Mouse (Mus musculus) heart, embryonic 14.5 days (tissue): ENCODE results near the gene Zfyve28. TPM values are rescaled to one million over a fixed set of nuclear protein-coding genes. Genes with fewer than 3 reads are reported as not detected.

Experiments
- ATAC-seq: fragments of 200-750 bp; cut with Nextera tagmentation; 2 replicates; pipeline ENCODE4 v1.8.0; 2017; ENCODE audit warnings: low read depth, moderate TSS enrichment; ENCODE audit not compliant: insufficient number of reproducible peaks, insufficient read depth, low FRiP score
- H3K27ac ChIP-seq, 2 experiments: fragments of 200-500 bp in 1 of 2; fragments of 300-500 bp in 1 of 2; sonication (generic) in 1 of 2; replicated peaks in 1 of 2; 2 replicates each; pipeline ENCODE4 v1.5.1; 2012 to 2014; ENCODE audit warnings: low read depth in 2 of 2, low read length in 2 of 2, control low read depth in 1 of 2, mild to moderate bottlenecking in 1 of 2, mixed read lengths in 1 of 2; ENCODE audit not compliant: control insufficient read depth in 1 of 2, insufficient read depth in 1 of 2
- H3K27me3 ChIP-seq: fragments of 300-500 bp; sonication (generic); 2 replicates; pipeline ENCODE4 v1.6.1; 2014; ENCODE audit warnings: mild to moderate bottlenecking, low read length, control low read depth; ENCODE audit not compliant: control insufficient read depth, insufficient read depth
- H3K36me3 ChIP-seq: fragments of 300-500 bp; sonication (generic); 2 replicates; pipeline ENCODE4 v1.6.1; 2014; ENCODE audit warnings: mild to moderate bottlenecking, control low read depth, low read length, mixed read lengths; ENCODE audit not compliant: control insufficient read depth, insufficient read depth
- H3K4me1 ChIP-seq, 2 experiments: fragments of 200-500 bp in 1 of 2; fragments of 300-500 bp in 1 of 2; sonication (generic) in 1 of 2; 2 replicates each; pipeline ENCODE4 v1.6.1; 2012 to 2014; ENCODE audit warnings: low read length in 2 of 2, control low read depth in 1 of 2, mixed read lengths in 1 of 2; ENCODE audit not compliant: control insufficient read depth in 2 of 2, insufficient read depth in 2 of 2
- H3K4me2 ChIP-seq: fragments of 300-500 bp; sonication (generic); 2 replicates; pipeline ENCODE4 v1.6.1; 2014; ENCODE audit warnings: mild to moderate bottlenecking, low read length
- H3K4me3 ChIP-seq, 2 experiments: fragments of 200-500 bp in 1 of 2; fragments of 300-500 bp in 1 of 2; sonication (generic) in 1 of 2; 2 replicates each; pipeline ENCODE4 v1.5.1; 2012 to 2014; ENCODE audit warnings: low read length in 2 of 2, mild to moderate bottlenecking in 2 of 2, control low read depth in 1 of 2, low read depth in 1 of 2, moderate library complexity in 1 of 2; ENCODE audit not compliant: control insufficient read depth in 1 of 2, insufficient read depth in 1 of 2
- H3K9ac ChIP-seq: fragments of 300-500 bp; sonication (generic); 2 replicates; pipeline ENCODE4 v1.6.1; 2014; ENCODE audit warnings: mild to moderate bottlenecking, low read length
- H3K9me3 ChIP-seq: fragments of 300-500 bp; sonication (generic); 2 replicates; pipeline ENCODE4 v1.6.1; 2016; ENCODE audit warnings: low read length, control low read depth; ENCODE audit not compliant: control insufficient read depth
- WGBS: fragments of 180-500 bp; shearing (Covaris S2); extraction: QIAGEN DNeasy Blood & Tissue Kit; methylation state at CpG from one replicate; pipeline ENCODE4 v1.1.7; 2014; 5-methylcytosine and 5-hydroxymethylcytosine counted together
- polyA plus RNA-seq: library from polyadenylated mRNA; unstranded; fragments of >200 nt; fragmentation: Nextera tagmentation; extraction: Ambion mirVana; gene quantifications from 2 replicates; pipeline ENCODE4 v1.2.1, GENCODE M21; 2014

The Zfyve28 gene
- polyA plus RNA-seq, 1 experiment from 2014 or later: 0.42 TPM

GRCm38 (mm10) chr5:34287001-34287837 lies 1.0 kb downstream of the Zfyve28 start:
- Histone ChIP-seq H3K36me3 (no peaks in the 10 kb centered on the region), H3K27me3 (peaks cover 59% of the 10 kb centered on the region), H3K4me2 (peak overlapping the region; percentile 98), H3K27ac (no peak overlapping the region), H3K4me1 (peaks cover 8 to 9% of the 10 kb centered on the region in 2 experiments), H3K4me3 (peak overlapping the region; percentile 54 to 63), H3K9ac (0 out of 2 replicates have a peak overlapping the region, but pooled peaks have one; percentile 57), H3K9me3 (no peaks in the 10 kb centered on the region)
- under 1% methylated on average over 54 of the region's 54 CpGs for WGBS
- no peak for ATAC-seq

GRCm38 (mm10) chr5:34286516-34286915 lies 1.7 kb downstream of the Zfyve28 start:
- no peak for ATAC-seq
- Histone ChIP-seq H3K9me3 (no peaks in the 10 kb centered on the region), H3K4me3 (peak overlapping the region in 1 of 2 experiments; percentile 63; a peak in 1 of 4 replicates), H3K27me3 (peaks cover 58% of the 10 kb centered on the region), H3K4me2 (peak overlapping the region; percentile 98), H3K36me3 (no peaks in the 10 kb centered on the region), H3K27ac (no peak overlapping the region), H3K4me1 (peaks cover 9 to 11% of the 10 kb centered on the region in 2 experiments), H3K9ac (no peak overlapping the region)
- WGBS: 6% methylated on average over 11 of the region's 11 CpGs

- WGBS: 83% methylated on average over 2 of the region's 2 CpGs
- Histone ChIP-seq H3K4me2 (no peak overlapping the region), H3K36me3 (no peaks in the 10 kb centered on the region), H3K9ac (no peak overlapping the region), H3K9me3 (no peaks in the 10 kb centered on the region), H3K4me3 (no peak overlapping the region), H3K27me3 (peaks cover 49% of the 10 kb centered on the region), H3K27ac (no peak overlapping the region), H3K4me1 (peaks cover 10 to 20% of the 10 kb centered on the region in 2 experiments)
- ATAC-seq: no peak
These were observed 3.0 kb downstream of the Zfyve28 start for GRCm38 (mm10) chr5:34285285-34285684.

- Histone ChIP-seq H3K4me2 (no peak overlapping the region), H3K9me3 (no peaks in the 10 kb centered on the region), H3K9ac (no peak overlapping the region), H3K27me3 (peaks cover 39% of the 10 kb centered on the region), H3K4me1 (peaks cover 10 to 20% of the 10 kb centered on the region in 2 experiments), H3K4me3 (no peak overlapping the region), H3K36me3 (no peaks in the 10 kb centered on the region), H3K27ac (no peak overlapping the region)
- ATAC-seq: no peak
- 57% methylated on average over 3 of the region's 3 CpGs for WGBS
These were observed 4.0 kb downstream of the Zfyve28 start for GRCm38 (mm10) chr5:34284156-34284750.

GRCm38 (mm10) chr5:34283355-34283754 lies 4.9 kb downstream of the Zfyve28 start:
- no peak overlapping the region for H3K9ac ChIP-seq
- no peaks in the 10 kb centered on the region for H3K9me3 ChIP-seq
- WGBS: 83% methylated on average over 5 of the region's 5 CpGs
- H3K36me3 ChIP-seq: no peaks in the 10 kb centered on the region
- no peak for ATAC-seq
- H3K4me3 ChIP-seq: no peak overlapping the region
- no peak overlapping the region for H3K27ac ChIP-seq
- no peak overlapping the region for H3K4me2 ChIP-seq
- H3K4me1 ChIP-seq: peaks cover 12 to 23% of the 10 kb centered on the region in 2 experiments
- peaks cover 31% of the 10 kb centered on the region for H3K27me3 ChIP-seq

- Histone ChIP-seq H3K27me3 (peaks cover 7% of the 10 kb centered on the region; the same call in 1 of the 2 replicates), H3K9ac (no peak overlapping the region), H3K9me3 (no peaks in the 10 kb centered on the region), H3K27ac (no peak overlapping the region), H3K4me1 (peaks cover 4 to 17% of the 10 kb centered on the region in 2 experiments), H3K4me2 (peak overlapping the region; percentile 31; the same call in 1 of the 2 replicates), H3K4me3 (no peak overlapping the region), H3K36me3 (no peaks in the 10 kb centered on the region)
- ATAC-seq: no peak
- 21% methylated on average over 7 of the region's 7 CpGs for WGBS
These were observed 7.3 kb downstream of the Zfyve28 start for GRCm38 (mm10) chr5:34280976-34281375.

- Histone ChIP-seq H3K9me3 (no peaks in the 10 kb centered on the region), H3K4me3 (no peak overlapping the region), H3K9ac (no peak overlapping the region), H3K4me2 (no peak overlapping the region), H3K27me3 (no peaks in the 10 kb centered on the region), H3K4me1 (peaks cover 4 to 19% of the 10 kb centered on the region in 2 experiments), H3K27ac (no peak overlapping the region), H3K36me3 (no peaks in the 10 kb centered on the region)
- 77% methylated on average over 9 of the region's 9 CpGs for WGBS
- no peak for ATAC-seq
These were observed 9.0 kb downstream of the Zfyve28 start for GRCm38 (mm10) chr5:34279214-34279613.
